Comparison of ENCODE assay signal across 1 mouse cellular context in the genomic region with DNA sequence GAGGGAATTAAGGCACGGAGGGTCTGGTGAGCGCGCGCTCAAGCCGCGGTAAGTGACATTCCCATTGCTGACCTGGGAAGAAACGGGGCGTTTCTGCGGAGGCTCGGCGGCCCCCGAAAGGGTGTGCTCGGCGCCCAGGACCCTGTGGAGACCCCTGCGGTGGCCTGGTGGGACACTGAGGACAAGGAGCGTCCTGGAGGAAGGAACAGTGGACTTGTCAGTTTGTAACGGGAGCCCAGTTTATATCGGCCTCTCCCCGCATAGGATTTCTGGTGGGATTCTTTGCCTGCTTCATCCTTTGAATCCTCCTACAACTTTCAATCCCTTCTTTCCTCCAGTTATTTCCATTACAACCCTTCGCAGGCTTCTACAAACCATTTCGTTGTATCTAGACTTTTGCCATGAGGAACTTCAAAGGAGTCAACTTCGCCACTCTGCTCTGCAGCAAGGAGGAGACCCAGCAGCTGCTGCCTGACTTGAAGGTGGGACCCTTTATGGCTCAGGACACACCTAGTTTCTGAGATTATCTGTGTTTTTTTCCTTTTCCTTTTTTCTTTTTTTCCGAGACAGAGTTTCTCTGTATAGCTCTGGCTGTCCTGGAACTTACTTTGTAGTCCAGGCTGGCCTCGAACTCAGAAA.
TF ChIP-seq lines count a peak whose summit lies in the region.

No protein-coding gene starts in this region.

TF ChIP-seq in CH12.LX, 34 proteins besides CTCF, POLR2A, EP300 and RAD21 (continued from another document):
- TF ChIP-seq GABPA (IDR thresholded peaks at IDR 0.05; ENCODE audit: insufficient replicate concordance, low read depth, low read length) = no peak
- no peak for TF ChIP-seq CHD1 (IDR thresholded peaks at IDR 0.05; ENCODE audit: low read depth, low read length)
- no peak for TF ChIP-seq USF1 (IDR thresholded peaks at IDR 0.05; ENCODE audit: low read depth, low read length)
- no peak for TF ChIP-seq NRF1 (IDR thresholded peaks at IDR 0.05; ENCODE audit: low read depth, low read length)
- TF ChIP-seq SIN3A (IDR thresholded peaks at IDR 0.05; ENCODE audit: low read length) = no peak
- no peak for TF ChIP-seq ZC3H11A (IDR thresholded peaks at IDR 0.05; ENCODE audit: low read depth, low read length)
